Mouse (Mus musculus) bone marrow, adult 2 months (tissue): Measurements from ENCODE around the gene 1700010I14Rik. TPM values are rescaled to one million over a fixed set of nuclear protein-coding genes. Genes with fewer than 3 reads are reported as not detected.
A peak's percentile ranks its signal among the peaks of the same experiment; 100 is the strongest.

Experiments
- H3K27ac ChIP-seq: fragments of 200-500 bp; 2 replicates; pipeline ENCODE4 v1.5.1; 2012; ENCODE audit warnings: low read depth, mild to moderate bottlenecking, control low read depth, inconsistent platforms, low read length; ENCODE audit not compliant: control insufficient read depth, poor library complexity, insufficient read depth
- H3K4me1 ChIP-seq: fragments of 200-500 bp; 2 replicates; pipeline ENCODE4 v1.6.1; 2011; ENCODE audit warnings: low read length; ENCODE audit not compliant: control insufficient read depth, insufficient read depth
- H3K4me3 ChIP-seq: fragments of 200-500 bp; replicated peaks from 2 replicates; pipeline ENCODE3; 2011; ENCODE audit warnings: mild to moderate bottlenecking, low read depth, low read length, control low read depth; ENCODE audit not compliant: control insufficient read depth
- CTCF ChIP-seq: fragments of 200-500 bp; IDR thresholded peaks from 2 replicates; pipeline ENCODE4 v1.5.1; 2011; ENCODE audit warnings: low read length, control low read depth; ENCODE audit not compliant: control insufficient read depth, insufficient read depth
- POLR2A ChIP-seq: fragments of 200-500 bp; IDR thresholded peaks from 2 replicates; pipeline ENCODE4 v1.6.1; 2011; ENCODE audit warnings: low read depth, mild to moderate bottlenecking, control low read depth, low read length, borderline replicate concordance; ENCODE audit not compliant: control insufficient read depth
- WGBS: fragments of 180-500 bp; shearing (Covaris S2); methylation state at CpG from one replicate; pipeline ENCODE4 v1.1.7; 2018; 5-methylcytosine and 5-hydroxymethylcytosine counted together
- polyA plus RNA-seq: library from polyadenylated mRNA; stranded (reverse); fragments of >200 nt; gene quantifications from 2 replicates; pipeline ENCODE4 v1.2.4, GENCODE M21; 2011; ENCODE audit warnings: low replicate concordance; ENCODE audit not compliant: missing spikeins, insufficient read depth, insufficient read length

1700010I14Rik gene
- polyA plus RNA-seq, 1 experiment, result 5.4 TPM

DNA sequence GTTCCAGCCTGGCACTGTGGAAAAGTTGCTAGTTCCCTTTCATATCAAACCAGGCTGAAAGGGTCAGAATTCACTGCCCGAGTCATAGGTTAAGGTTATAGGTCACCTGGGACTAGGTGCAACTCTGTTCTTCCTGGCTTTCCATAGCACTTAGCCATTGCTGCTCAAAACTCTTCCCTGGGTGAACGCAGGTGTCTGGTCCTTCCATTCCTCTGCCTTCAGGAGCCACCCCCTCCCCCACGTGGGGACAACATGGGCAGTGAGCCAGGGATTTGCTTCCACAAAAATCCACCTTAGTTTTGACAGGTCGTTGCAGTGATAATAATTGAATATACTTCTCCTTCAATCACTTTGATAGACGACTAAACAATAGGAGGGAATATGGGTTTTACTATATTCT lies 764 bp upstream of the 1700010I14Rik start:
- Histone ChIP-seq H3K4me3 (no peak overlapping the region), H3K27ac (no peak overlapping the region), H3K4me1 (peaks cover 3% of the 10 kb centered on the region)
- TF ChIP-seq POLR2A, result no peak
- TF ChIP-seq CTCF, result no peak
- 76% methylated on average over 5 of the region's 5 CpGs for WGBS

DNA sequence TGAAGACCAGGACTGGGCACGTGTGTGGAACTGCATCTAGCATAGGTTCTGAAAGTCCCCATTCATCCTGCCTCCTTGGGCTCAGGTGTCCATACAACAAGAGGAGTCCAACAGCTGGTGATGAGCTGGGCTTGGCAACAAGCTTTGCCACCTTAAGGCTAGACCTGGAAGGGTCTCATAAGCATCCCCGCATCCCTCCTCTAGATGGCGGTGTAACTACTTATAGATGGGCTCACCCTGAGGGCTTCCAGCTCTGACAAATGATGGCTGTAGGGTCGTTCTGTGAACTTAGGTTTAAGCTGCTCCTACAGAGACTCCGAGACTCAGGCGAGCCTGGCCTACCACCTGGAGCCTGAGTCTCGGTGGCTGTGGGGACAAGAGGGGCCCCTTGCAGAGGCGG lies 3.0 kb downstream of the 1700010I14Rik start:
- 53% methylated on average over 8 of the region's 8 CpGs for whole genome bisulfite sequencing
- Histone ChIP-seq H3K4me3 (no peak overlapping the region), H3K4me1 (peaks cover 3% of the 10 kb centered on the region), H3K27ac (no peak overlapping the region)
- no peak for TF ChIP-seq POLR2A
- 0 out of 2 replicates have a peak, but pooled peaks have one; percentile 25 for TF ChIP-seq CTCF

DNA sequence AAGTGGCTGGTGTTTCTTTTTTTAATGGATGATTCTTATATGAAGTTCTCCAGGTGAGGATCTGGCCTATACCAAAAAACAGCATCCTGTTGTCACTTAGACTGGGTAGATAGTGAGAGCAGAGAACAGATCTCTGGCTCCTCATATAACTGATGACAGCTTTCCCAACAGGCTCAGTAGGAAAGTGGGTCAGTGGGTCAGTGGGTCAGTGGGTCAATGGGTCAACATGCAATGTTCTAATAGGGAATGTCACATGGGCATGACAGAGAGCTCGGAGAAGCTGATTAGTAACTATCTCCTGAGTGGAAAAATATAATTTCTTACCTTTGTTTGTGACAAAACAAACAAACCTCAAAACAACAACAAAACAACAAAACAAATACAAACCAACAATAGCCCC lies 7.2 kb downstream of the 1700010I14Rik start:
- no peak overlapping the region for H3K4me3 ChIP-seq
- H3K27ac ChIP-seq, result no peak overlapping the region
- WGBS, result 79% methylated on average over 1 of the region's 1 CpGs
- no peak for TF ChIP-seq CTCF
- TF ChIP-seq POLR2A, result no peak
- no peaks in the 10 kb centered on the region; the same call in 1 of the 2 replicates for H3K4me1 ChIP-seq

DNA sequence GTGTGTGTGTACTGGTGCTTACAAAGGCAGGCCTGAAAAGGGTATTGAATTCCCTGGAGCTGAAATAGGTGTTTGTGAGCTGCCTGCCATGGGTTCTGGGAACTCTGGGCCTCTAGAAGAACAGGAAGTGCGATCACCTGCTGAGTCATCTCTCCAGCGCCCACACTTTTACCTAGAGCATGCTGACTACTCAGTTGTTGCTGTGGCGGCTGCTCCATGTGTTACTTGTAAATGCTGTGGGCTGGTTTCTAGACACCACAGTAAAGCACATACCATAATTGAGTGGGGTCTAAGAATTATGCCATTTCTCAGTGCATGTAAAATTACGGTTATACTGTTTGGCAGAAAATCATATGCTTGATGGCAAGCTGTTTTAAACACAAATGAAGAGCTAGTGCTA lies 14.3 kb downstream of the 1700010I14Rik start:
- H3K27ac ChIP-seq, result no peak overlapping the region
- no peaks in the 10 kb centered on the region for H3K4me1 ChIP-seq
- H3K4me3 ChIP-seq, result no peak overlapping the region
- no peak for TF ChIP-seq POLR2A
- TF ChIP-seq CTCF, result no peak
- WGBS, result 20% methylated on average over 4 of the region's 4 CpGs

DNA sequence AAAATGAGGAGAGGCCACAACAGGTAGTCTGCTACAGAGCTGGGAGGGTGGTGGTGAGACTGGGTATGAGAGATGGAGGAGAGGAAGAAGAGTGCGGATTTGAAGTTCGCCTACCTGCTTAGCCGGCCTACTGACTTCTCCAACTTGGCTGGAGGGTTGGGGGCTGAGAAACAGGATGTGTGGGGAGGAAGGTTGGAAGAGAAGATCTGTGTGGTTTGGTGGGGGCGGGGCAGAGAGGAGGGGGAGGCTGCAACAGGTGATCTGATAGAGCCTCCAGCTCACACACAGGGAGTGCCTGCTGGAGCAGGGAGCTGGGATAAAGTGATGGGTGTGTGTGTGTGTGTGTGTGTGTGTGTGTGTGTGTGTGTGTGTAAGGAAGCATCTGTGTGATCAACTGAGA lies 16.4 kb downstream of the 1700010I14Rik start:
- Histone ChIP-seq H3K27ac (no peak overlapping the region), H3K4me1 (no peaks in the 10 kb centered on the region), H3K4me3 (no peak overlapping the region)
- 63% methylated on average over 4 of the region's 4 CpGs for WGBS
- TF ChIP-seq CTCF (no peak), POLR2A (no peak)

DNA sequence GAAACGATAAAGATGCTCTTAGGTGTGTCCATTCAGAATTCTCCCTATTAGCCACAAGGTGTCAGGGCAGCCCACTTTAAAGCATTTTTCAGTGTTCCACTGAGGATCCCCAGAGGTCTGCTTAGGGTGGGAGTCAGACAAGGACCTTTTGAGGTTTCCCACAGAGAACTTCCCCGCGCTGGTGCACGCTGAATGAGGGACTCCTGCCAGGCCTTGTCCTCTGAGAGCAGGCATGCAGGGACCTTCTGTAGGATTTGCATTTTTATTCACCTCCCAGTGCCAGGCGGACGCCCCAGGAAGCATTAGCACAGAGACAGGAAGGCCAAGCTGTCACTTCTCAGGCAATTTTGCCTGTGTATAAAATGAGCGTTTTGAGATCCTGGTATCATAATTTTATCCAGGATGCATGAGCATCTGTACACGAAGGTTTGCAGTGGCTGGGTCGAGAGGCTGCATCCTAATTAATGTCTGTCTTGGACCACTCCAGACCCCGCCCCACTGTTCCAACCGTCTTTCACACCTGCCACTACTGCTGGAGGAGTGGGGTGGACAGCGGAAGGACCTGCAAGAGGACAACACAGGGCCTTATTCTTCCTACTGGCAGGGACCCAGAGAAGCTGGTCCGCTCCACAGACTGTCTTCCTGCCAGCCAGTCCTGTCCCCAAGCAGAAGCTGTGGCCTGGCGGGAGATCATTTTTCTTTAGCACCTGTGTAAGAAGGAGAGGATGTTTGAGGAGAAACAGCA lies 35.2 kb downstream of the 1700010I14Rik start:
- H3K4me3 ChIP-seq, result no peak overlapping the region
- H3K27ac ChIP-seq, result no peak overlapping the region
- 58% methylated on average over 14 of the region's 14 CpGs for WGBS
- no peak for TF ChIP-seq POLR2A
- TF ChIP-seq CTCF, result no peak
- no peaks in the 10 kb centered on the region; the same call in 1 of the 2 replicates for H3K4me1 ChIP-seq

DNA sequence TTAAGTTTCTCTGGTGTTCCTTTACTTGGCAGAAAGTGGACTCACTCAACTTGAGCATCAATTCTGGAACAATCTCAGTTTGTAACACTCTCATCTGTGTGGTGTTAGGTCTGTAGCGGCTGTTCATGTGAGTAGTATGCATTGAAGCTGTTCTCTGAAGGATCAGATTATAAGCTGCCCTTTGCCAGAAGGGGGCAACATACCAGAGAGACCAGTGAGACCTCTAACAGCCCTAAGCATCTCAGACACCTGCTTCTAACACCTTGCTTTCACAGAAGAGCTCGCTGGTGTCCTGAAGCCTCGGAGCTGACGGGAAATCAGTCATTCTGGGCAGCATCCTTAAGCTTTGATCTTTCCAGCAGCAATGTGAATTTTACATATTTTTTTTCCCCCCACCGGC lies 42.0 kb downstream of the 1700010I14Rik start:
- TF ChIP-seq POLR2A (no peak), CTCF (no peak)
- Histone ChIP-seq H3K4me3 (no peak overlapping the region), H3K4me1 (no peaks in the 10 kb centered on the region; the same call in 1 of the 2 replicates), H3K27ac (no peak overlapping the region)
- whole genome bisulfite sequencing, result 57% methylated on average over 5 of the region's 5 CpGs

DNA sequence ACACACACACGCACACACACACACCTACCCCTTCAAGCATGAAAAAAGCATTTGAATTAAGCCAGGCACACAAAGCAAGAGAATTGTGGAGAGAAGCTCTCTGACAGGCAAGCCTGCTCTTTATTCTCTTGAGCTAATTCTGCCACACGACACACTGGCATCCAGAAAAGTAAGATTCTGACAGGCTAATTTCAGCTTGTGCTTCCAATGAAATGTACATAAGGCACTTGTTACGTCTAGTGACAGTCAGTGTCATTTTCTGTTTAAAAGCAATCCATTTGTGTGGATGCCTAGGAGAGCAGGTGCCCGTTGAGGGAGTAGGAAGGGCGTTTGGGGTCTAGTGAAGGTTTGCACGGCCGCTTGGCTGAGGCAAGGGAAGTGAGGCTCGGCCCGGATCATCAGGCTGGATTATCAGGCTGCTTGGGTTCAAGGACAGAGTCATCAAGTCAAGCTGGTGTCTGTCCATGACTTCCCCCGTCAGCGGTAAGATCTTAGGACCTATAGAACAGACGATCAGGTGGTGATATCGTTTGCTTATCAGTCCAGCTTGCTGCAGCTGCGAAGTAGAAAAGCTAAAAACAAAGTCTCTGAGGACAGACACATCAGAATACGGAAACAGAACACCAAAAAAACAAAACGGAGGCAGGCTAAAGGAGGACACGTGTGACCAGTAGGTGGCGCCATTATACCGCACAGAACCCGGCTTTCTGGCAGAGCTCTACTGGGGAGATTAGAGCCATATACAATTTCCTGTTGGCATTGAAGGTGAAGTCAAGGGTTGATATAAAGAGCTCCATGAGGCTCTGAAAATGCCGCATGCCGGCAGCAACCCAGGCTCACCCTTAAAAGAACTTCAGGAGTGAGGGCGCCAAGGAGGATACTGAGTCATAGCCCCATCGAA lies 43.4 kb downstream of the 1700010I14Rik start:
- no peak overlapping the region for H3K4me3 ChIP-seq
- 14% methylated on average over 24 of the region's 24 CpGs for WGBS
- no peaks in the 10 kb centered on the region; the same call in 1 of the 2 replicates for H3K4me1 ChIP-seq
- no peak overlapping the region for H3K27ac ChIP-seq
- peak; percentile 85 for TF ChIP-seq CTCF
- TF ChIP-seq POLR2A, result no peak

DNA sequence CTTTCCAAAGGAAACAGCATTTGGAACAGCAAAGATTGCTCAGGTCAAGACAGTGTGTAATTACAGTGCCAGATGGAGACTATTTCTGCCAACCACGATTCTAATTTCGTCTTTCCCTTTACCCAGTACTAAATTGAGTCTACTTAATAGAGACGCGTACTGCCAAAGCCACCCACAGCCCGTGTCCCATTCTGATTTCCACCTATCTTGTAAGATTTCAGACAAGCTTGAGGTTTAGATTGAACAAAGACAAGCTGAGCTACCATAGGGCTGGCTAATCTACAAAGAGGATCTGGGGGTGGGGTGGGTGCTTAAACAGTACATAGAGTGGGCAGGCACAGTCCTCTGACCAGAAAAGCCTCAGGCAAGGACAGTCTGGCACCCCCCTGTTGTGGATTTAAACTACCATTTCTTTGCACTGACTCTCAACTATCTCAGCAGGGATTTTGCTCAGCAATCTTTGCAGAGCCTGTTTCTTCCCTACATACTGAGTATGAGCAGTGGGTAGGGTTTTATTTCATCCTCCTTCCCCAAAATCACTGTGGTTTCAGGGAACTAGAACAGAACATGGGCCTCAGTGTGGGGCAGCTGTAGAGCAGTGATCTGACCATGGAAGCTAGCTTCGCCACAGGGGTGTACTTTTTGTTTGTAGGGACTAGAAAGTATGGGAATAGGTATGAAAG lies 44.4 kb downstream of the 1700010I14Rik start:
- 73% methylated on average over 6 of the region's 6 CpGs for WGBS
- no peak overlapping the region for H3K27ac ChIP-seq
- H3K4me3 ChIP-seq, result no peak overlapping the region
- H3K4me1 ChIP-seq, result no peaks in the 10 kb centered on the region
- TF ChIP-seq CTCF (no peak), POLR2A (no peak)
